Mouse (Mus musculus) bone marrow, adult 2 months (tissue): Measurements from ENCODE around the gene Clnk.

Source experiments
- CTCF ChIP-seq: fragments of 200-500 bp; IDR thresholded peaks from 2 replicates; pipeline ENCODE4 v1.5.1; 2011; ENCODE audit warnings: low read length, control low read depth; ENCODE audit not compliant: control insufficient read depth, insufficient read depth
- POLR2A ChIP-seq: fragments of 200-500 bp; IDR thresholded peaks from 2 replicates; pipeline ENCODE4 v1.6.1; 2011; ENCODE audit warnings: low read depth, mild to moderate bottlenecking, control low read depth, low read length, borderline replicate concordance; ENCODE audit not compliant: control insufficient read depth

DNA sequence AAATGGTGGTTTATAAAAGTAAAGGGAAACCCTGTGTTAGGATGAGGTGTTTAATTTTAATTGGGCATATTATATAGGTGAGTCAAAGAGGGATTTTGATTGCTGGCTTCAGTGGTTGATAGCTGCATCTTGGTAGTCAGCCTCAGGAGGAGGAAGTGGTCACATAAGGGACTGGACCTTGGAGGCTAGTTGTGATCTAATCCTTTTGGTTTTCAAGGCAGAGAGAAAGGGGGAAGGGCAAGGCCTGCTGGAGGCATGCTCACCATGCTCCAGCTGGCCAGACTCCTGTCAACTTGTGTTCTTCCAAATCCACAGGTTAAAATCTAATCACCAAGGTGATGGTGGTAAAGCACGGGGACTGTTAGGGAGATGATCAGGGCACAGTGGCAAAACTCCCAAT is 19.0 kb downstream of the Clnk start:
- TF ChIP-seq POLR2A, result no peak
- no peak for TF ChIP-seq CTCF
